Mouse (Mus musculus): ENCODE measurements around the gene Ddx6. TPM values are rescaled to one million over a fixed set of nuclear protein-coding genes. Genes with fewer than 3 reads are reported as not detected.

Ddx6 gene
- polyA plus RNA-seq (2014; fragmentation: Illumina TruSeq; extraction: RNeasy Lipid Tissue Mini Kit (QIAGEN cat#74804); ENCODE audit: low read depth, low replicate concordance): 279 TPM

GRCm38 (mm10) chr9:44604779-44605615 lies at the start of gene Ddx6:
Gene Ddx6, plus strand, starts transcription at chr9:44604892.

GRCm38 (mm10) chr9:44561597-44561996 lies 43.1 kb upstream of the Ddx6 start, which contains the start of gene Cxcr5:
Gene Cxcr5, minus strand, starts transcription at chr9:44561877.

GRCm38 (mm10) chr9:44673005-44673404 lies 68.3 kb downstream of the Ddx6 start, which contains the start of gene Treh:
Gene Treh, plus strand, starts transcription at chr9:44673233.

Other genes starting within 250 kb of the Ddx6 start
- gene Vps11, start 243.2 kb upstream of the Ddx6 start, polyA plus RNA-seq (2014; fragmentation: Illumina TruSeq; extraction: RNeasy Lipid Tissue Mini Kit (QIAGEN cat#74804); ENCODE audit: low read depth, low replicate concordance): 25.8 TPM
- 25.3 TPM for gene Hyou1, start 225.4 kb upstream of the Ddx6 start, polyA plus RNA-seq (2014; fragmentation: Illumina TruSeq; extraction: RNeasy Lipid Tissue Mini Kit (QIAGEN cat#74804); ENCODE audit: low read depth, low replicate concordance)
- gene Slc37a4, start 208.0 kb upstream of the Ddx6 start, polyA plus RNA-seq (2014; fragmentation: Illumina TruSeq; extraction: RNeasy Lipid Tissue Mini Kit (QIAGEN cat#74804); ENCODE audit: low read depth, low replicate concordance): 4.2 TPM
- gene Rps25, start 197.8 kb upstream of the Ddx6 start, polyA plus RNA-seq (2014; fragmentation: Illumina TruSeq; extraction: RNeasy Lipid Tissue Mini Kit (QIAGEN cat#74804); ENCODE audit: low read depth, low replicate concordance): 681 TPM
- 64.7 TPM for gene Trappc4, start 197.3 kb upstream of the Ddx6 start, polyA plus RNA-seq (2014; fragmentation: Illumina TruSeq; extraction: RNeasy Lipid Tissue Mini Kit (QIAGEN cat#74804); ENCODE audit: low read depth, low replicate concordance)
- gene Ccdc84, start 186.3 kb upstream of the Ddx6 start, polyA plus RNA-seq (2014; fragmentation: Illumina TruSeq; extraction: RNeasy Lipid Tissue Mini Kit (QIAGEN cat#74804); ENCODE audit: low read depth, low replicate concordance): 7.0 TPM
- not detected for gene Foxr1, start 163.8 kb upstream of the Ddx6 start, polyA plus RNA-seq (2014; fragmentation: Illumina TruSeq; extraction: RNeasy Lipid Tissue Mini Kit (QIAGEN cat#74804); ENCODE audit: low read depth, low replicate concordance)
- gene Upk2, start 149.9 kb upstream of the Ddx6 start, polyA plus RNA-seq (2014; fragmentation: Illumina TruSeq; extraction: RNeasy Lipid Tissue Mini Kit (QIAGEN cat#74804); ENCODE audit: low read depth, low replicate concordance): not detected
- 1.7 TPM for gene Bcl9l, start 122.1 kb upstream of the Ddx6 start, polyA plus RNA-seq (2014; fragmentation: Illumina TruSeq; extraction: RNeasy Lipid Tissue Mini Kit (QIAGEN cat#74804); ENCODE audit: low read depth, low replicate concordance)
- gene Cxcr5, start 43.0 kb upstream of the Ddx6 start, polyA plus RNA-seq (2014; fragmentation: Illumina TruSeq; extraction: RNeasy Lipid Tissue Mini Kit (QIAGEN cat#74804); ENCODE audit: low read depth, low replicate concordance): not detected
- not detected for gene Treh, start 68.3 kb downstream of the Ddx6 start, polyA plus RNA-seq (2014; fragmentation: Illumina TruSeq; extraction: RNeasy Lipid Tissue Mini Kit (QIAGEN cat#74804); ENCODE audit: low read depth, low replicate concordance)
- gene Phldb1, start 130.3 kb downstream of the Ddx6 start, polyA plus RNA-seq (2014; fragmentation: Illumina TruSeq; extraction: RNeasy Lipid Tissue Mini Kit (QIAGEN cat#74804); ENCODE audit: low read depth, low replicate concordance): 1.2 TPM
- gene Arcn1, start 163.0 kb downstream of the Ddx6 start, polyA plus RNA-seq (2014; fragmentation: Illumina TruSeq; extraction: RNeasy Lipid Tissue Mini Kit (QIAGEN cat#74804); ENCODE audit: low read depth, low replicate concordance): 358 TPM
- gene Ift46, start 163.0 kb downstream of the Ddx6 start, polyA plus RNA-seq (2014; fragmentation: Illumina TruSeq; extraction: RNeasy Lipid Tissue Mini Kit (QIAGEN cat#74804); ENCODE audit: low read depth, low replicate concordance): 33.5 TPM
- gene Tmem25, start 194.4 kb downstream of the Ddx6 start, polyA plus RNA-seq (2014; fragmentation: Illumina TruSeq; extraction: RNeasy Lipid Tissue Mini Kit (QIAGEN cat#74804); ENCODE audit: low read depth, low replicate concordance): 0.52 TPM
- gene Ttc36, start 198.2 kb downstream of the Ddx6 start, polyA plus RNA-seq (2014; fragmentation: Illumina TruSeq; extraction: RNeasy Lipid Tissue Mini Kit (QIAGEN cat#74804); ENCODE audit: low read depth, low replicate concordance): not detected

Data from adrenal gland, adult 10 weeks (tissue).